Mouse (Mus musculus) CD4-positive helper T cell, adult 2 months (primary cell): ENCODE results near the gene Zbtb40.

Experiments used
- DNase-seq: peaks from one replicate; pipeline ENCODE4 v3.0.0-alpha.2; 2012; ENCODE audit warnings: low read depth, missing footprints, low spot score

The Zbtb40 gene

GRCm38 (mm10) chr4:136977244-136977643 is 71.4 kb downstream of the Zbtb40 start:
- DNase-seq = no peak

GRCm38 (mm10) chr4:136970939-136971338 is 77.7 kb downstream of the Zbtb40 start:
- DNase-seq = no peak

GRCm38 (mm10) chr4:136969503-136970276 is 78.9 kb downstream of the Zbtb40 start:
- no peak for DNase-seq

DNA sequence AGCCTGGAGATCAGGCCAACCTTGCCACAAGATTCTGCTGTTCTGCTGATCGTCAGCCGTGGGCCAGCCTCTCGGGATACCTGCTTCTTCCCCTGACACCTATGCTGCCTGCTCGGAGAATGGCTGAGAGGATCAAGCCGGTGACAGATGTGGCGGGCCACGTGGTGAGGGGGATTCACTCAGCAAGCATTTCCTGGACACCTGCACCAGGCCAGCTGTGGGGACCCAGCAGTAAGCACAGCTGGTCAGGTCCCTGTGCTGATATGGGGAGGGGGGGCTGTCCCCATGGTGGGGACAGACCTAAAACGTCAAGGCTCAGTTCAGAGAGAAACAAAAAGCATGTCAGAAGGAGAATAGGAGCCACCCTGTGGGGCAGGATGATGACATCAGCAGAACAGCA is 79.5 kb downstream of the Zbtb40 start:
- DNase-seq = no peak

- DNase-seq = no peak
These were observed 81.1 kb downstream of the Zbtb40 start for GRCm38 (mm10) chr4:136967511-136967910.

DNA sequence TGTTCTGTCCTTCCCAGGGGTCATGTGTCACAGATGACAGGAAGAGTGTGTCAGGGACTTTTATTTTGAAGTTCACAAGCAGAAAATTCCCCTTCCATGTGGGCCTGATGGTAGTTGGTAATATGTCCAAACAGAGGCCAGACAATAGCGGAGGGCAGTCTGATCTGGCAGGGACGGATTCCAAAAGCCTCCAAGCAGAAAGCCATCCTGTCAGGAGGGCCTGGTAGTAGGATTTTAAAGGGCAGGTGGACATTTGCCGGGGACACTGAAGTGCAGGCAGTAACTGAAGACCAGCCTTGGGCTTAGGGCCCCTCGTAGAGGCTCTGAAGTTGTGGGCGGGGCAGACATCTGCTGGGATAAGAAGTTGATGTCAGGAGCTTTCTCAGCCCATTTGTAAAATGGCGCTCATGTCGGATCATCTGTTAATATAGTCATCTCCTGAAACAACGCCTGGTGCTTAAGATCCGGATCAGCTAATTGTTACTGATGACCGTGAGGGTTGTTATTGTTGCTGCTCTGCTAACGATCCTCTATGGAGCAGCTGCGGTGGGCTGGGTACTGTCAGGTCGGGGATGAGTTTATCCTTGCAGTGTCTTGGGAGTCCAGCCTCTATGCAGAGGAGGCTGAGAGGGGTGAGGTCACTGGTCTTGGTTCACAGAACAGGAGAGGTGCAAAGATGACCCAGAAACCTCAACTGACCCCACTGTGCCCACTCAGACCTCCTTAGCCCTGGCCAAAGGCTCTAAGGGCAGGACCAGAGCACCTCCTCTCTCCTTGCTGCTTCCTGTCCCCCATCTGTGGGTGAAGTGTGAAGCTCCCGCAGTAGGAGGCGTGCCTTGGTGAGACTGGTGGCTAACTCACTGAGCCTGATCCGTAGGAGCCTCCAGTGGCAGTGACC is 81.9 kb downstream of the Zbtb40 start:
- DNase-seq = no peak

GRCm38 (mm10) chr4:136964990-136965421 is 83.6 kb downstream of the Zbtb40 start:
- DNase-seq = no peak

DNA sequence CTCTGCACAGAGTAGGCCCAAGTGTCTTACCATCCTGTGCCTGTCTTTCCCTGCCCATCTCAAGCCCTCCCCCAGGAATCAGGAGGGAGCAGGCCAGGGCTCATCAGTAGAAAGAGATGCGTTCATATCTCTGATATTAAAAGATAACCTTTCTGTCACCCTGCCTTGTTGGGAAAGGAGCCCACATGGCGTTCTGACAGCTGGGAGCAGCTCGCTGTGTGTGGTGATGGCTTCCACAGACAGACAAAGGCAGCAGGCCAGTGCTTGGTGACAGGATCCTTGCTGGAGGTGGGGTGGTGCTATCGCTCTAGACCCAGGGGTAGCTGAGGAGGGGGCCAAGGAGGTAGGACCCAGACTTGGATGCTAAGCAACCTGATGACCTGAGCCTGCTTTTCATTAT is 86.2 kb downstream of the Zbtb40 start:
- DNase-seq = no peak

- no peak for DNase-seq
These were observed 86.8 kb downstream of the Zbtb40 start for GRCm38 (mm10) chr4:136961642-136962285.

GRCm38 (mm10) chr4:136960581-136960980 is 88.0 kb downstream of the Zbtb40 start:
- DNase-seq = no peak

DNA sequence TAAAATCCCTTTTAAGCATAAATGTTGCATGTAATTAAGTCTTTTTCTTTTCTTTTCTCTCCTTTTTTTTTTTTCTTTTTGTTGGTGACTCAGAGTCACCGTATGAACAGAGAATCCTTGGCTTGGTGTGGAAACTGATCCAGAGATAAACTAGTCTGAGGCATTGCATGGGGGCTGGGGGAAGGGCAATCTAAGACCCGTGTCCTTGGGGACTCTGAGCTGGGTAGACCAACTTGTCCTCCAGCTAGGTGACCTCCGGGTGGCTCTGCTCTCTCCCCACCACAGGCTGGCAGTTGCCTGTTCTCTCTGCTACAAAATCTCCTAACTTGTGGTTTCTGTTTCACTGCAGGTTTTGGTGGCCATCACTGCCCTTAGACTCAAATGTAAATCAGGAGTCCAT is 88.5 kb downstream of the Zbtb40 start:
- no peak for DNase-seq

- DNase-seq = no peak
These were observed 91.7 kb downstream of the Zbtb40 start, which contains the start of gene Epha8 for GRCm38 (mm10) chr4:136956751-136957446. Gene Epha8 (minus strand): TSS chr4:136956816.

GRCm38 (mm10) chr4:136954562-136954961 is 94.0 kb downstream of the Zbtb40 start:
- no peak for DNase-seq

- no peak for DNase-seq
These were observed 99.2 kb downstream of the Zbtb40 start for GRCm38 (mm10) chr4:136949266-136949989.

DNA sequence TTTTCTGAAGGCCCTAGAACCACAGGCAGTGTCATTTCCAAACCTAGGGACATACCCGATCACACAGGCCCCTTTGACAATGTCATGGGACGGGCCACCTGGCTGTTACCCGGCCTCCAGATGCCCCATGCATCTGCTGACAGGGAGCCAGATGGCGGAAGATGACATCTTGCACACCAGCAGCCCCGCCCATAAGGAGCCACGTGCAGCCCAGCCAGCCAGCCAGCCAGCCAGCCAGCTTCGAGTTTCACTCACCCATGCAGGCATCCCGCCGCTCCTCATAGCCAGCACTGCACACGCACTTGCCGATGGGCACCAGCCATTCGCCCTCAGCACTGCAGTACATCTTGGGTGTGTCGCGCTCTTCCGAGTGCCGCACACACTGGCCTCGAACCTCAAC is 103.2 kb downstream of the Zbtb40 start:
- DNase-seq = no peak

DNA sequence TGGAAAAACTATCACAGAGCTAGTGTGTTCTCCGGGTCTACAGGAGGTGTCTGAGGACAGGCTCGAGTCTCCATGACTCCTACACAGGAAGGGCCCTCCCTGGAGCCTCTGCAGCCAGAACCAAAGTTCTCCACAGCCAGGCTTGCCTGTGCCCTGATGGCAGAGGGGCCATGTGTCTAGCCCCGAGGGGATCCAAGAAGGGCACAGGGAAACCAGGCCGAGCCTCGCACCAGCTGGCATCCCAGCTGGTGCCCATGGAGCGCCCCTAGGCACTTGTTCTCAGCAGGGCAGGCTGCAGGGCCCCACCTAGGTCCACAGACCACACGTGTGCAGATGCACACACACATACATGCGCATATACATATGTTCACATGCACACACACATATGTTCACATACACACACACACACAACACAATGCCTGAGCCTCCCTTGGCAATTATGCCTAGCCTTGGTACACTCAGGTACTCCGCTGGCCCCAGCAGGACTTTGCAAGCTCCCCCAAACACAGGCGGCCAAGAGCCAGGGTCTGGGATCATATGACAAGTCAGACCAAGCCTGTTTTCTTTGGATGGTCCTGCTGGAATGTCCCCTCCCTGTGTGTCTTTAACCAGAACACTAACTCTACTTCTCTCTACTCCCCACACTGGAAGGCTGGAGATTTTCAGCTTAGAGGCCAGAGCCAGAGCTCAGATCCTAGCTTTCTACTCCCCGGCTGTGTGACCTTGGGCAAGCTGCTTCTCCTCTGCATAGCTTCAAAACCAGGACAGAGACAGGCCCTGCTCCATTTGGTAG is 103.8 kb downstream of the Zbtb40 start:
- no peak for DNase-seq

- DNase-seq = no peak
These were observed 105.4 kb downstream of the Zbtb40 start for GRCm38 (mm10) chr4:136943175-136943574.

GRCm38 (mm10) chr4:136942761-136943160 is 105.8 kb downstream of the Zbtb40 start:
- no peak for DNase-seq

DNA sequence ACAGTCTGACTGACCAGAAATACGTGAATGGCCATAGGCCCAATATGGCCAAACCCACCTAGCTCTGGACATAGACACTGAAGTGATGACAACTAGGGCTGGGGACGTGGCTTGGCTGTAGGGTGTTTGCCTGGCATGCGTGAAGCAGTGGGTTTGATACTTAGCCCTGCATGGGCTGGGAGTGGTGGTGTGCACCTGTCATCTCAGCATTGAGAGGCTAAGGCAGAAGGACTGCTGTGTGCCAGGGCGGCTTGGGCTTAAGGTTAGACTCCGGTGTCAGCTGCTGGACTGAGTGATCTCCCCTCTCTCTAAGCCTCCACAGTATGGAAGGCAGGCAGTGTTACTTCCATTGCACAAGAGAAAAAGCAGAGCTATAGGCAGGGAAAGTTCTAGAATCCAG is 110.7 kb downstream of the Zbtb40 start:
- DNase-seq = no peak

DNA sequence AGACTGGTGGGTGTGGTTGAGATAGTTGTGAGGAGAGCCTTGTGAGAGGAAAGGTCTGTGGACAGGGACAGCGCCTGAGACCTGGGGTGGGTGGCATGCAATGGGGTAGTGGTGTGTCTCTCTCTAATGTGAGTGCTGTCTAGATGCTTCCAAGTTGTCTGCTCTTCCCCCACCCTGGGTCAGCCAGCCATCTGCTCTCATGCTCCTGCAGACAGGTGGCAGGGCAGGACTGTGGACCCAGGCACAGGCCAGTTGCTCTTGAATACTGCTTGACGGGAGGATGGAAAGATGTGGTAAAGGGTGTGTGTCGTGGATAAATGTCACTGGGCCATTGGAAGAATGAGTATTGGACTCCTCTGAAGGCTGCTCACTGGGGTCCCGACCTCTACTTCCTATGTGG is 111.3 kb downstream of the Zbtb40 start:
- no peak for DNase-seq
